Mouse (Mus musculus) cerebellum, adult (tissue): ENCODE results near the gene Fgfr2.

Experiments used
- ATAC-seq: cut with Nextera tagmentation; 2 replicates; pipeline ENCODE4 v1.9.2; 2017; ENCODE audit warnings: mild to moderate bottlenecking, moderate library complexity, mixed read lengths; ENCODE audit not compliant: insufficient number of reproducible peaks, low FRiP score, low TSS enrichment

Fgfr2 gene

GRCm38 (mm10) chr7:132372752-132373513 is 750.2 kb downstream of the Fgfr2 start:
- peak; percentile 66; the same call in 1 of the 2 replicates for ATAC-seq

GRCm38 (mm10) chr7:132371832-132372231 is 751.3 kb downstream of the Fgfr2 start:
- no peak for ATAC-seq

DNA sequence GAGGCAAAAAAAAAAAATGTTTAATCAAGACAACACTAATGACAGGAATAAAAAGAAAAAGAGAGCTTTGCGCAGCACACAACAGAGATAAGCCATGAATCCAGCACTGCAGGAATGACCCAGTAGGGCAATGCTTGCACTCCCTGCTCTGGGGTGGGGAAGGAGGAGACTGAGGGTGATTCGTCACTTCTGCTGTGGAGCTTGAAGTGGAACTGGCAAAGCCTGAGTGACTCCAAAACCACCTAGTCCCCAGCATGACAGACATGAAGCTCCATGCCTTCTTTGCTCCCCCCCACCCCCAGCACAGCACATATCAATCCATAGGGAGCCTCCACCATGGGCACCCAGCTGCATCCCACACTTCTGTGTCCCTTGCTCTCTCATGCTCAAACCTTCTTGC is 753.4 kb downstream of the Fgfr2 start:
- ATAC-seq = no peak

DNA sequence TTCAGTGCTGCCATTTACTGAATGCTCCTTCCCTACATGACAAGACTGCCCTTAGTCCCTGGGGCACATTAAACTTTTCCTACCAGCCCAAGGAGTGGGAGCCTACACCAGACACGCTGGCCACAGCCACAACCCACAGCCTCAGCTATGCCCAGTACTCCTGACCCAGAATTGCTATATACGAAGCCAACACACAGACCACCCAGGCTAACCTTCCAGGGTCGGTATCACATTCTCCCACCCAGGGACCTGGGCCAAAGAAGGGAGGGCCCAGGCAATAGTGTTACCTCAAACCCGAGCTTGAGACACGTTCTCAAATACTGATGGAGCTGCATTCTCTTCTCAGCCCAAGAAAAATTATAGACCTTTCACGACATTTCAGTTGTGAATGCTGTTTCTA is 754.3 kb downstream of the Fgfr2 start:
- ATAC-seq = no peak

DNA sequence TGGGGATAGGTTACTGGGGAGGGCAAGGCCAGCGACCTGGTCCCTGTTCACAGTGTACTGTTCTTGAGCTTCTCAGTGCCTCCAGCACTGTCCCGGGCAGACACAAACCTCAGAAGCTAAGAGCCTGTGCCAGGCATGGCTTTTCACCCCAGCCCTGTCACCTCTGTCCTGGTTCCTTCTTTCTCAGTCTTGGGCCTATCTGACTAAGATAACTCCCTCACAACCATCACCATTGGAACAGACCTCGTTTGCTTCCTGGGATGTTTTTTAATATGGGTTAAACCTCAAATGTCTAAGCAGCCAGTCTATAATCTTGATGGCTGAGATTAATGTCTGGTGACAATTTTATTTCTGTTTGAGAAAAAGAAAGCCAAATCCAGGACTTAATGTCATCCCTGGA is 755.8 kb downstream of the Fgfr2 start:
- no peak for ATAC-seq

- ATAC-seq = no peak
Measured at GRCm38 (mm10) chr7:132365703-132366384, 757.3 kb downstream of the Fgfr2 start.

DNA sequence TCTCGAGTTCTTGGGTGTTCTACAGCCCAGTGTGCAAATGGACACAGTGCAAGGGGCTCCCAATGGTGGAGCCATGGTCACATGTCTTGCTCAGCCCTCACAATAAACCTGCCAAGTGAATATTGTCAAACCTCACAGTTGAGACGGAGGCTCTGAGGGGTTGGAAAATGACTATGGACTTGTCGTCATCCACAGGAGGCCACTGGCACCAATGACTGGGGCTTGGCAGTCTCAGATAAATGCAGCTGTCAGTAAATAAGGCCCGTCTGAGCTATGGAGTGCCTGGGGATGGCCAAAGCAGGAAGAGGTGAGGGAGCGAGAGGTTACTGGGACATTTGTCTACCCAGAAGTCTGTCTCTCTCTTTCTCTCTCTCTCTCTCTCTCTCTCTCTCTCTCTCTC is 758.0 kb downstream of the Fgfr2 start:
- no peak for ATAC-seq

DNA sequence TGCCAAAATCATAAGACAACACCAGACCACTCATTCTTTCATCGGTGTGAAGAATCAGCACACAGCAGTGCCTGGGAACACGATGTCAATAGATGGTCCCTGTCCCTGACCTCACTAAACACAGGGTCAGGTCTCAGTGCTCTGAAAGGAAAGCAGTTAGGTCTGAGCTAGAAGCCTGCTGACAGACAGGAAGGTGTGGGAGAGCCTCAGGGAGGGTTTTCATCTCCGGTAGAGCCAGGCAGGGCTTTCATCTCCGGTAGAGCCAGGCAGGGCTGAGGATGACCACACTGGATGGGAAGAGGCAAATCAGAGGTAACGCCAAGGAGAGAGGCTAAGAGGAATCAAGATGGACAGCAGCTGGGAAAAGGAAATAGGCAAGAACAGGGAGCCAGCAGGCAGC is 758.6 kb downstream of the Fgfr2 start:
- ATAC-seq = no peak

DNA sequence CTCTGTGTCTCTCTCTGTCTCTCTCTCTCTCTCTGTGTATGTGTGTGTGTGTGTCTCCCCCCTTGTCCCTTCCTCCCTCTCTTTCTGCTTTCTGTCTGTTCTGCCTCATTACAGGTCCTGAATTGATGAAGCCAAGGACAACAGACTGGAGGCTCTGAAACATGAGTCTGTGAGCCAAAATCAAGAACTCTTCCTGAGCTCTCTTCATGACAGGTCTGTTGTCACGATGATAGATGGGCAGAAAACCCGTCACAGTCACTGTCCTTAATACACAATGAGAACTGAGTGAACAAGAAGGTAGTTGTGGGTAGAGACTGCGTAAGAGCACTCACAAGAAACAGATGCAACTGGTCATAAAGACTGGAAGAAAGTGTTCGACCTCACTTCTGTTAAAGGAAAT is 762.8 kb downstream of the Fgfr2 start:
- ATAC-seq = no peak

DNA sequence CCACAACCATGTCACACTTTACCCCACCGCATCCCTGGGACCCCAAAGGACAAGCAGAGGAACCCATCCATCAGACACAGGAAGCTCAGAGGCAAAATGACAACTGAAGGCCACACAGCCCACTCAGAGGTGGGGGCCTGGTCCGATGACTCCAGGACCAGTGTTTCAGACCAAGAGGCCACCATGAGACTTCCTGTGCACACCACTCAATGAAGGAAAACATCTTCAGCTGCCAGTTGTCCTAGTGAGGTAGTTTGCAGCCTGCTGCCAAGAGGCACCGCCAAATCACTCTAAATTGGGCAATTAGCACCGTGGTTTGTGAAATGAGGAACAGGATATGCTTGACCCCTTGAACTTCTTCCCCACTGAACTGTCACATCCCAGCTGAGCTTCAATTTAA is 764.4 kb downstream of the Fgfr2 start:
- ATAC-seq = no peak

DNA sequence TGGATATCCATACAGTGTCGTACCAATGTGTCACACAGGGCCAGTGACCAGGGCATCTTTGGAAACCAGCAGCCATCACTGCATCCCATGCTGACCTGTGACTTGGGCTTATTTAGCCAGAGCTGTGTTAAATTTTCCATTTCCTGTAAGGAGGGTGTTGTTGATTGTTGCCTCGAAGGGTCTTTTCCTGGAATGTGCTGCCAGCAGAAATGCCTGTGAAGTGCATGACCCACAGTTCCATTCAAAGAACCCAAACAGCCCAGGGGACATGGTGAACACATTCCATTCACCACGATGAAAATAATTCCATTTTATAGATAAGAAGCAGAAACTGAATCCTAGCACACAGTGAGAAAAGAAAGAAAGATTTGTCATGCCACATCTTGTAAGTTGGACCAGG is 764.9 kb downstream of the Fgfr2 start:
- no peak for ATAC-seq

DNA sequence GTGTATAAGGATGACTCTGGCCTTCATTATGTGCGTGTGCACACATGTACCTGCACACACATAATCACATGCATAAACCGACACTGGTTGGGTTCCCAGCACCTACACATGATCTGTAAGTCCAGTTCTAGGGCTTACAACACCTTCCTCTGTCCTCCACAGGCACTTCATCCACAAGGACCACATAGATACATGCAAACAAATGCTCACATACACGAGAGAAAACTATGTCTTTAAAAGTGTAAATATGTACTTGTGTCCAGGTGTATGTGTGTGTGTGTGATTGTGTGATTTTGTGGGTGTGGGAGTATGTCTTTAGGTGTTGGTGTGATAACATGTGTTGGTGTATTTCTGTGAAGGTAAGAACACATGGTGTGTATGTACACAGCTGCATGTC is 765.3 kb downstream of the Fgfr2 start:
- no peak for ATAC-seq

GRCm38 (mm10) chr7:132356881-132357840 is 766.0 kb downstream of the Fgfr2 start:
- ATAC-seq = no peak

- ATAC-seq = no peak
Measured at GRCm38 (mm10) chr7:132356185-132356584, 767.0 kb downstream of the Fgfr2 start.

DNA sequence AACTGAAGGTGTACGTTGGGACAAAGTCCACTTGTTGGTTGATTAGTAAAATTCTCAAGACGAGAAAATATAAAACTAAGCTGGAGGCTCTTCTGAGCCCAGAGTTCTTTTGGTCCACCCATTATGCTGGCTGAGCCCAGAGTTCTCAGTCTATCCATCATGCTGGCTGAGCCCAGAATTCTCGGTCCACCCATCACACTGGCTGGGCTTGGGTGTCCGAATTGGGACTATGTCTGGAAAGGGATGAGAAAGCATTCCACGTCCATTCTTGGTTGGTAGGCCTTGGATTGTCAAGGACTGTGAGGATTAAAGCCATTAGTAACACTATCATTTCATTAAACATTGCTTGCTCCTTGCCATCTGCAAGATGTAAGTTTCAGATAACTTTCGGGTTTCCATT is 767.4 kb downstream of the Fgfr2 start:
- ATAC-seq = no peak

DNA sequence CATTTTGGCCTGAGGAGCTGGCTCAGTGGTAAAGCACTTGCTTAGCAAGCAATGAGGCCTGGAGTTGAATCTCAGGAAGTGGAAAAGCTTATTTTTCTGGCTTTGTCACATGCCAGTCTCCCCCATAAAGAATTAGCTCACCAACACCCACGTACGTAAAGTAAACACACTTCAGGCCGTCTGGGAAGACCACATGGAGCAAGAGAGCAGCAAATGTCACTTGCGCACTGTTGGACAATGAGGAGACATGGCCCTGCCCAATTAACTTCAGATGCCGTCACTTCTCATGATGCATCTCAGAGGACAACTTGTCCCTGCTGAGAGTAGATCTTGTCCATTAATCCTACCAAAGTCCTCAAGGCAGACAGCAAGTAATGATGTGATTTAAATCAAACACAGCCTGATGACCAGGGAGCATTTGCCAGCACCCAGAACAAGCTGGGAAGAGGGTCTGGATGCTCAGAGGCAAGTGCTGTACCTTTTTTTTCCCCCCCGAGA is 774.0 kb downstream of the Fgfr2 start:
- ATAC-seq = no peak

DNA sequence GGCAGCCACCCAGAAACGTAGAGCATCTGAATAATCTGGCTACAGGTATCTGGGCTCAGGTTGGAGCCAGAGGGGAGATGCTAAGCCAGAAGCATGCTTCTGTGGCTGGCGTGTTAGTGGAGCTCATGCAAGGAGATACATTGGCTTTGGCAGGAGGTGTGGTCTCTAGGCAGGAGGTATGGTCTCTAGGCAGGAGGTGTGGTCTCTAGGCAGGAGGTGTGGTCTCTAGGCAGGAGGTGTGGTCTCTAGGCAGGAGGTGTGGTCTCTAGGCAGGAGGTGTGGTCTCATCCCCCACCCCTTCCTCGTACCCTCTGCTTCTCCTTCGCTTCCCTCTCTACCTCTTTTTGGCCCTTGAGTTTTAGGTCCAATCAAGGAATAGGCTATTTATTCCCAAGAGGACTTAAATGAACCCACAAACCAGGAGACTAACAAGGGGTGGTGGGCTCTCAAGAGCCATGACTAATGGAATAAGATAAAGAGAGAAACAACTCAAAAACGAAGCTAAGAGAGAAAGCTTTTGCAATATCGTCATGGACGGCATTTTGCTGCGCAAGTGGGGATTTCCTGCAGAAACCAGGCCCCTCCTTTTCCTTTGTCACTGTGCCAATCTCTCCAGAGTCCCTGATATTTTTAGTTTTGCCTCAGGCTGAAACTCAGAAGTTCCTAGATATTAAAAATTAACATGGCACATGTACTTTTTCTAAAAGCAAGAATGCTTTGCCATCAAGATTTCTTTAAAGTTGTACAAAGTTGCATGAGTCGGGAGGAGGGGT is 775.7 kb downstream of the Fgfr2 start:
- no peak for ATAC-seq

GRCm38 (mm10) chr7:132345526-132346070 is 777.6 kb downstream of the Fgfr2 start:
- ATAC-seq = no peak

- no peak for ATAC-seq
Measured at GRCm38 (mm10) chr7:132344606-132345005, 778.5 kb downstream of the Fgfr2 start.

DNA sequence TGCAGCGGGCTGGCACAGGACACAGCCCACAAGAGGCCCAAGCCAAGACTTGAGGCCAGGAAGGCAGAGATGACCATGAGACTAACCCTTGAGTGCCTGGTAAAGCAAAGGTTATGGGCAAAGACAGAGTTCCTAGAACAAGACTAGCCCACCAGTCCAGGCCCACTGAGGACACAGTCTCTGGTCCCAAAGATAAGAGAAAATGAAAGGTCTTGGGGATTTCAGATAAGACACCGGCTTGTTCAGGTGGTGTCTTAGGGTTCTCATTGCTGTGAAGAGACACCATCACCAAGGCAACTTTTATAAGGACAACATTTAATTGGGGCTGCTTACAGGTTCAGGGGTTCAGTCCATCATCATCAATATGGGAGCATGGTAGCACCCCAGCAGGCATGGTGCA is 779.2 kb downstream of the Fgfr2 start:
- ATAC-seq = no peak
